Mouse (Mus musculus) kidney, adult 9 months (tissue): ENCODE measurements at regions not wholly inside any gene's neighbourhood (a gene's known extent, or its start where the extent isn't known, plus 50 kb on each side); places are given as distances from the start of the nearest gene placed in this dataset.
"Not testable (repeated sequence)": the region's sequence is repeated elsewhere in the genome, so short reads cannot be mapped to it uniquely, and the experiment has no call there.

Experiments
- DNase-seq: peaks from one replicate; pipeline ENCODE4 v3.0.0; 2022

- DNase-seq, result not testable (repeated sequence)
Measured at GRCm38 (mm10) chr16:56323828-56324227, 119.7 kb downstream of the Impg2 start.

DNA sequence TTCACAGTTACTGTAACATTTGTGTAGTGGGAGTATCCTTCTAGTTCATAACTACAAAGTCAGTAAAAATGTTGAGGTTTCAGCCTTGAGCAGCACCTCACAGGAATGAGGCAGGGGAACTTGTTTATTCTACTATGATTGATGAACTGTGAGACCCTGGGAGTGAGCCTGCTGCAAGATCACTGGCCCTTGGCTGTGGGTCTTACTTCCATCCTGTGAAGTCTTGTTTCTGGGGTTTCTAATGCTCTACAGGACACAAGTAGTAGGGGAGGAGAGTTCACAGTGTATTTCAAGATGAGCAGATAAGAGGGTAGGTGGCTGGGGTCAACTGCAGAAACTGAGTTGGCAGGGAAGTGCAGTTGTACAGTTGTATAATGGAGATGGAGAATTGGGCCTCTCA, 128.3 kb upstream of the Abi3bp start:
- DNase-seq, result no peak

DNA sequence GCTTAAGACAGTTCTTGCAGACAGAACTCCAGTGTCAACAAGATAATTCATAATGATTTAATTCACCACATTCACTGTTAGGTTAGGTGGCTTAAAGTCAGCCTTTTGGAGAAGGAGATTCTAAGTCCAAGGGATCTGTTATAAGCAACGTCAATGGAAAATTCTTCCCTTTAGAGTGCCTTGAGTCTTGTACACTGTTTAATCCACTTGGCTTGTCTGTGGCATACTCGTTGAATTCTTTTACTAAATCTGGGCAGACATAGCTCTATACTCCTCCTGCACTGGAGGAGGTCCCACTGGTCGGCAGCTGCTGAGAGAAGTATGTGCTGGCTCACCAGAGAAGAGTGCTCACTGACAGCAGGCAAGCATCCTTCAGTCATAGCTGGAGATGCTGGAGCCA, 124.8 kb upstream of the Abi3bp start:
- no peak for DNase-seq

- DNase-seq, result no peak
Measured at GRCm38 (mm10) chr16:56359101-56359500, 118.6 kb upstream of the Abi3bp start.

DNA sequence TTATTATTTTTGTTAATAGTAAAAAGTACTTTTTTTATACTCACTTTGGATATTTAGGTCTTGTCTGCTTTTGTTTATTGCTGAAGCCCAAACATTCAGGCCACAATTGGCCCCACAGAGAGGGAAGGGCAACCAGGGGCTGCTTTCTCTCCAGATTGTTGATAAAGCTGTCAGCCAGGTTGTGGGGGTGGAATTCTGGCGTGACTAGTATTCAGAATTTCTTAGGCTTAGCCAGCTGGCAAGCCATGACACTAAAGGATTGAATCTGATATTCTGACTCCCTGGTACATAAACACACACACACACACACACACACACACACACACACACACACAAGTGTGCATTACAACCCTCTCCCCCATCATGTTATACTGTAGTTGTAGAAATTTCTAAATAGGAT, 116.7 kb upstream of the Abi3bp start:
- DNase-seq, result no peak

DNA sequence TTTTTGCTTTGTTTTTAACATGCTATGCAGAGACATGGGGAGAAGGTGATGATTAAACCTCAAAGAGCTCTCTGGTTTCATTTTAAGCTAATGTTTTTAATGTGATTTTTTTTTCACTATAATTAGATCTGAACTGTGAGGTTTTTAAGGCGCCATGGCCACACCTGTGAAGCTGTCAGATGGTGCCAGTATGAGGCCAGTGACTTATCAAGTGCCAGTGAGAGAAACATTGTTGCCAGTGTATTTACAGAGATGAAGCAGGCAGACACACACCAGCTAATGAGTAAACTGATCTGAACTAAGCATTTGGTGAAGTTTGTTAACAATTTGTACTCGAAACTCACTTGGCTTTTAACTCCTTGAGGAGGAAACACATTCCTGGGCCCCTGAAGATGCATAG, 99.3 kb upstream of the Abi3bp start:
- no peak for DNase-seq

DNA sequence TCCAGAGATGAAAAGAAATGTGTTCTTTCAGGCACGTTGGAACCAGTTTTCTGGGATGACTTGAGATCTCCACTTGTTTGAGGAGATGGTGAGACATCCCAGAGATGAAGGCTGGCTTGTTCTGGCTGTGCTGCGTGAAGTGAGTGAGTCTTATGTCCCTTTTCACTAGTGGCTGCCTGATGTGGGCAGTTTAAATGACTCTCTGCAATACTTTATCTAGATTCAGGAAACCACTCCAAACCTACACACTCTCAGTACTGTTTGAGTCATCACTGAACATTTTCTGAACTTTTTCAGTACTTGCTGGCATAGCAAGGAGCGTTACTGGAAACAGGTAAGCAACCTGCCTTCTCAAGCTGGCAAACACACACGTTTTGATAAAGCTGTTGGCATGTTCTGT, 97.0 kb upstream of the Abi3bp start:
- no peak for DNase-seq

DNA sequence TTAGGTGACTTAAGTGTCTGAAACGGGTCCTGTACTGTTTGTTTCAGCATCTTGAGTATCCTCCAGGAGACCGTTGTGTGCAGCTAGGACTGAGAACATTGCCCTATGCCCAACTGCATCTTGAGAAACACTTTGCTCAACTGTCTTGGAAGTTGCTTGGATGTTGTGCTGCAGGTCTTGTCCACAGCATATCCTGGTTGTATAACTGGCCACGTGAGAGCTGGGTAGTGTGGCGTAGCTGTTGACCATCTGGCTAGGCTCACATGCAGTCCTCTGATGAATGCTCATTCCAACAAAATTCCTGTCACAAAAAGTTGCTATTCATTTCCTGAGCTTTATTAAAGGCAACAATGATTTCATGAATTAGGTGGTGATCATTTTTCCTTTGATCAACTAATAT, 91.1 kb upstream of the Abi3bp start:
- DNase-seq, result peak; percentile 11

- no peak for DNase-seq
Measured at GRCm38 (mm10) chr16:56392843-56393242, 84.8 kb upstream of the Abi3bp start.

GRCm38 (mm10) chr16:56396586-56396985, 81.1 kb upstream of the Abi3bp start:
- no peak for DNase-seq

GRCm38 (mm10) chr16:56399541-56399940, 78.1 kb upstream of the Abi3bp start:
- DNase-seq, result no peak

DNA sequence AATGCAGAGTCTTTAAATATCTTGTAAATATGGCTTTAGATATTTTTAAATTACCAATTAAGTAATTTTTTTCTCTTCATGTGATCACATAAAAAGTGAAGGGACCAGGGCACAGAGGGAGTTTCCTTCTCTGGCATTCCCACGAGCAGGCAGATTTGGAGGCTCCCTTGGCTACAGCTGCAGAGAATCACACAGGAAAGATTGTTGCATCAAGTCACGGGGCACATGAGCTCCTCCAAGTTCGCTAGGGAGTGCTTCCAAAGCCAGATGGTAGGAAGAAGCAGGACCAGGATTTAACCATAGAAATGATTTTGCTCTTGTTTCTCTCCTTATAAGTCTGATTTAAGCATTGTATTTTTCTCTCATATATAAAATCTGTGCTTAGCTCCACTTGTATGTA, 53.9 kb upstream of the Abi3bp start:
- peak; percentile 2 for DNase-seq
